Mouse (Mus musculus) right cerebral cortex, postnatal 10 days (tissue): ENCODE measurements around the gene Rgcc.

Experiments
- DNase-seq, 2 experiments: peaks; one replicate each; pipeline ENCODE4 v3.0.0; 2021; ENCODE audit warnings: low spot score in 2 of 2

The Rgcc gene

DNA sequence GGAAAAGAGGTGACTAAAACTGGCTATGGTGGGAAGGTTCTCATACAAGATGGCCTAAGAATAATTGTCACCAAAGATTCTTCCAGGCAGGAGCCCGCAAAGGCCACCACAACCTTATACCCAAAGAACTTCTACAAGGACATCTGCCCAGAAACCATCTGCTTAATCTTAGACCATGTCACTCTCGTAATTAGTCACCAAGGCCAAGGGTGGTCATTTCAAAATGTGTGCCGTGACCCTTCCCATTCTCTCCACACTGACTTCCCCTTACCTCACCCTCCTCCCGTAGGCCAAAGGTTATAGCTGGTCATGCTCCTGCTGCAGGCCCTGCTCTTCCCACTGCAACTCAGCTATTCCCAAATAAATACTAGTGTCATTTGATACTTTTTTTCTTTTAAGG lies 22.5 kb downstream of the Rgcc start:
- DNase-seq, result no peak

DNA sequence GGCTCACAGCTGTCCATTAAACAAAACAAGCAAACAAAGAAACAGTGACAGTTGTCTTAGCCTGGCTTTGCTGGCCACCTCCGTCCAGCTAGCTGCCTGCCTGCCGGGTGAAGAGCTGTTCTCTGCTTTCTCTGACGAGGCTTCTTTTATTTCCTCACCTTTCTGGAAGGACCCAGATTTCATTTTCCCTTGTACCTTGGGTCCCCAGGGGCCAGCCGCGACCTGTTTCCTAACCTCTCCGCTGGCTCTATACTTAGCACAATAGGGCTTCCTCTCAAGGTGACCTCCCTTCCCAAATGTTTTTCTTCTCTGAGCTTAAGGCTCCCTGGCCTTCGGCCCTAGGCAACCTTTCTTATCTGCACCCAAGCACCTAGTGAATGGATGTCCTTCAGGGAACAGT lies 23.5 kb downstream of the Rgcc start:
- no peak for DNase-seq

DNA sequence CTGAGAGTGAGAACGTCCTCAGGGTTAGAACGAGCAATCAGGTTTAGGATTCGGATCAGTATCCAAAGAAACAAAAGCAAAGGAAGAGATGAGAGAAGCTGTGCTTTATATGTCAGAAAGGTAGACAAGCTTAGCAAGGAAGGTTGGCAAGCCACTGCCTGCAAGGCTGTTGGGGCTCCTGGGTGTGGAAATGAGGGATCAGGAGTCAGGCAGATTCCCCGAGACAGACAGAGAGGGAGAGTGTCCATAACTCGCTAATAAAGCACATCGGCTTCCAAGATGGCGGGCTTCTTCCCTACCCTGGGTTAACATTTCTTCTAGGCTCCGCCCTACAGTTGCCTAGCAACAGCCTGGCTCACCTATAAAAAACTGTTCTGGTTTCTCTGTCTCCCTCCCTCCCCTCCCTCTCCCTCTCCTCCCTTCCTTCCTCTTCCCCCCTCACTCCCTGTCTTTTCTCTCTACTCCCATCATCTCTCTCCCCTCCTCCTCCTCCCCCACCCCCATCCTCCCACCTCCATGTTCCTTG lies 25.5 kb downstream of the Rgcc start:
- DNase-seq, result no peak

DNA sequence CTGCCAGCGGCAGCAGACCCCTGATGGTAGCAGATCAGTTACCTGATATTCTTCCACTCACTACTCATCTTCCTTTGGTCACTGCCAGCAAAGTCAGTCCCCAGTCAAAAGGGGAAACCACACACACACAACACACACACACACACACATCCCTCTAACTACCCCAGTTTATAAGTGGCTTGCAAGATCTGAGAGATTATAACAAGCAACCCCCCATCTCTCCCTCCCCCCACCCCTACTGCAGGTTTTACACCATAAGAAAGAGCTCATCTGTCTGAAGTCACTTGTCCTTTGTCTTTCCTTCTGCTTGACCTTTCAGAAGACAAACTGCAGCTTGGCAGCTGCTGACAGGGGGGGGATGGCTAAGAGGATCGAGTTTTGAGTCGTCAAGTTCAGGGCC lies 26.0 kb downstream of the Rgcc start:
- DNase-seq, result no peak

DNA sequence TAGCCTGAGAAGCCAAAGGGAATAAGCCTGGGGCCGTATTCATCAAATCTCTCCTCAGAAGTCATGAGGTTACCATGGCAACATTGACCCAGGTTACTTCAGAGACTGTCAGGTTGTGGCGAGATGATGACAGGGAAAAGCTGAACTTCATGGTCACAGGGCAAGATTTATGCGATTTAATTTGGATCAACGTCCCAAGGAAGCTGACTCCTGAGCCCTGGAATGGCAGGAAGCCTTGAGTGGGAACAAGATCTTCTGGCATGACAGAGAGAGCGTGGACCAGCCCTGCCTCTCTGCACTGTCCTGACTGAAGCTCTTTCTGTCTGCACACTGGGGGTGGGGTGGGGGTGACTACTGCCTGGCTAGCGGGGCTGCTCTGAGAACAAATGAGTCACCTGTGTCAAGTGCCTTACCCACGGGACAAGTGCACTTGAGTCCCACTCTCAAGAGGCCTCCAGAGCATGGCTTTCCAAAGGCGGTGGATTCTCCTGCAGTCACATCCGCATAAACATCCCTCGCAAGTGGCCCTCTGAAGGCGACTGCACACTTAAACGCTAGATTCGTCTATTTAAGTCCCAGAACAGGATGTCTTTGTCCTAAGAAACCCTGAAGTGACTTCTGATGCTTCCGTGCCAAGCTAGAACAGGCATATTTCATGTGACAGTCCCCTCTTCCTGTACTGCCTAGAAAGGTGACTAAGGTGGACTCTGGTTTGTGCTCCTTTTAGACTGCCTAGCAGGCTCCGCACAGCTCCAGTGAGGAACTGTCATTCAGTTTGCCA lies 27.6 kb downstream of the Rgcc start:
- DNase-seq, result no peak

DNA sequence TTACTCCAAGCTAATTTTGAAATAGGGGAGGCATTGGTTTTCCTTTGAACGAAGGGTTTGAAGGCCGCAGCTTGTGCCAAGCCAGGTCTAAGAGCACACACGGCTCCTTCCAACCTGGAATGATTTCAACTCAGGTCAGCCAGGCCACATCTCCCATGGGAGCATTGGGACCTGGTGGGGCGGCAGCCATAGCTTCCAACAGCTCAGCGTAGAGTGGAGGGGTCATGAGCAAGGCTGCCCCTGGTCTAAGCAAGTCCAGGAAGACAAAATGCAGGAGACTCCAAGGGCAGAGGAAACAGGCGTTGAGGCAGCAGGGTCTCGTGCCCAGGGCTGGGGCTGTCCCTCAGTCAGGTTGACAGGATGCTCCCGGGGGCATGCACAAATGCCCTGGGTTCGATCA lies 28.5 kb downstream of the Rgcc start:
- no peak for DNase-seq

DNA sequence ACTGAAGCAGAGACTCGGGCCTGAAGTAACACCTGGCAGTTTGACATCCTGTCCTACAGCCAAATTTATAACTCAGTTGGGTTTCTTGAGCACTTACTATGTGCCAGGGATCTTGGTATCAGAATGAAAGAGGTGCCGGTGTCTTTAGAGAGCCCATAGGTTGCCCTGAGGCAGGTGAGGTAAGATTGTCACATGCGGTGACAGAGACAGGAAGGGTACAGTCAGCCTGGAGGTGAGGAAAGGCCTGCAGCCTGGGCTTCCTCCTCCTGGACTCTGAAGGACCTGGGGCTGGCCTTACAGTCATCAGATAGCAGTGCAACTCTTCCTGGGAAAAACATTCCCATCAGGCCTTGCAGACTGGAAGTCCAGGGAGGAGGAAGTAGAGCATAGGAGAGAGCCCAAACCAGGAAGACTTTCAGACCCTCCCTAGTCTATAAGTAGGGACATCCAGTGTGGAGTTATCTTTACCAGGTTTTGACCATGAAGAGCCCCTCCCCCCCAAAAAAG lies 29.2 kb downstream of the Rgcc start:
- DNase-seq, result no peak

DNA sequence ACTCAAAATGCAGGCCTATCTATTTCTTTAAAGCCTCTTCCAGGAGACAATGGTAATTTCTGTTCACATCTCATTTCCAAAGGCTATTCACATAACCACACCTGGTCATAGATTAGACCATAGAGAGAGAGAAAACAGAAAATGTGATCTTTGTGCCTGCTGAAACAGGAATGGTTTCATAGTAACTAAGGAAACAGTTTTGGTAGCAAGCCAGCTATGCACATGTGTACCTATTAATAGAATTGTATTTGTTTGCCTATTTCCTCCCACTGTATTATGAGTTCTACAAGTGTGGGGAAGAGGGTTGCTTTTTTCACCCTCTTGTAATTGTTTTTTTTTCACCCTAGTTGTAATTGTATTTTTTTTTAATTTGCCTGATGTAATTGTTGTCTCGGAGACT lies 31.9 kb downstream of the Rgcc start:
- DNase-seq, result no peak

DNA sequence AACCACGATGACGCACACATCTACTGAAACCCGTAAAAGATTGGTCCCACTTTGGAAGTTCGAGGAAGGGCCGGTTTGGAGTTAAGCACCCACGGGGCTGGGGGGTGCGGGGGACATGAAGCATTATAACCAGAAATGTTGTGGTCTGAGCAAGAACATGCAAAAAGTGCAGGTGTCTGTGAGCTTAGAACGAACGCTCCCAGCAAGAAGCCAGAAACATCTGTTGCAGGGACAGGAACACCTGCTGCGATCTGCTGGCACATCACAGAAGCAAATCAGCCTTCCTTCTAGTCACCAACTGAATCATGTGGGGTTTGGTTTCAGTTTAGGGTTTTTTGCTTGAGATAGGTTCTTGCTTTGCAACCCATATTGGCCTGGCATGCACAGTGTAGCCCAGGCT lies 33.6 kb downstream of the Rgcc start:
- no peak for DNase-seq

DNA sequence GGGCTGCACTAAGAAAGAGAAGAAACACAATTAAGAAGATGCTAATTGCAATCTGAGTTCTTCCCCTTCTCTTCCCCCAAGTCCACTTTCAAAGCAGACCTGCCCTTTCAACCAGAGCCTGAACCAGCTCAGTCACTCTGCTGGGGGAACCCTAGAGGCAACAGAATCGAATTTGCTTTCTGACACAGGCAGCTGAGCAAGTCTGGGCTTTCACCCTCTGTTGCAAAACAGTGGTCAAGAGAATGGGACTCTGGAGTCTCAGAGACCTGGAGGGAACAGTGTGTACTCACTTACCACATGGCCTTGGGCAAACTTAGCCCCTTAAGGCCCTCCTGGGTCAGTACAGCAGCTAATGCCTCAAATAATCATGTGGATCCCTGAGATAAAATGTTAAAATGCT lies 34.1 kb downstream of the Rgcc start:
- no peak for DNase-seq

DNA sequence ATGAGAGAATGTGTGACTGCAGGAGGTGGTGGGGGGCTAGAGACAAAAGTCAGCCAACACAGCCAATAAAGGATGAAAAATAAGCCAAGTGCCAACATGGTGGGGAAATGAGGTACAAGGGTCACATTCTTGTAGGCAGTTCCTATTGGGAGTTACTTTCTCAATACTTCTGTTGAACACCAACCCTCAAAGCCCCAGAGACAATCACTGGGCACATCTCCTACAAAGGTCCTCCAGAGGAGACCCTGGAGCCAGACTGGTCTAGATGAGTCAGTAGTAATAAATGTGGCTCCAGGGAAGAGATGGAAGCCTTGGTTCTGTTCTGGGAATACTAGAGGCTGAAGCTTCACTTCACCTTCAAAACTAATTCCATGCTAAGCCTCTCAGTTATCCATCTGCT lies 35.0 kb downstream of the Rgcc start:
- no peak for DNase-seq

DNA sequence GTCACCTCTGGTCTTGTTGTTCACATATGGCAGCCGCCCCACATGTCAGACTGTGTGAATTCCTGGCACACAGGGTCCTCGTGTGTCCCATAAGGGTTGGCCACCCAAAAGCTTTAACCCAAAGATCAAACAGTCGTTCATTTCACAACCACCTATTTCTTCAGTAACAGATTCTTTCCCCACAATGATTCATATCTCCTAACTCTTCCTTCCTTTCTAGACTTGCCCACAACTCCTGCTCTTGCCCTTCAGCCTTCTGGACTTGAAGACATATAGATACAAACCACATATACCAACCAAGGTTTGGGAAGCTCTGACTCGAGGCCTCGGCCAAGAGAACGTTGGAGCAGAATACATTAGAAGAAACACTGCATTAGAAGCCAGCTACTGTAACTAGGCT lies 35.7 kb downstream of the Rgcc start:
- DNase-seq, result no peak

DNA sequence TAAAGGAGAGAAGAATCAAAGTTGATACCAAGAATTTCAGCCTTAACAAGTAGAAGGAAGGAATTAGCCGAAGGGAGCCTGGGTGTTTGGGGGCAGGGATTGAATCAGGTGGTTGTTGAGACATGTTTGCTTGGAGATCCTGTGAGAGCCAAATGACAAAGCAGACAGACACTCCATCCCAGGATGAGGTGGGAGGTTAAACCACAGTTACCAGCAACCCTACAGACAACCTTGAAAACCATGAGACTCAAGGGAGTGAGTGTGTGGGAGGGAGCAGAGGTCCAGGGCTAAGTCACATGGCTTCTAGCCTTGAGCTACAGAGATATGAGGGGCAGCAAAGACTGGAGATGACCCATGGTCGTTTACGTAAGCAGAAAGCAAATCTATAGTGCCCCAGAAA lies 38.1 kb downstream of the Rgcc start:
- no peak for DNase-seq

DNA sequence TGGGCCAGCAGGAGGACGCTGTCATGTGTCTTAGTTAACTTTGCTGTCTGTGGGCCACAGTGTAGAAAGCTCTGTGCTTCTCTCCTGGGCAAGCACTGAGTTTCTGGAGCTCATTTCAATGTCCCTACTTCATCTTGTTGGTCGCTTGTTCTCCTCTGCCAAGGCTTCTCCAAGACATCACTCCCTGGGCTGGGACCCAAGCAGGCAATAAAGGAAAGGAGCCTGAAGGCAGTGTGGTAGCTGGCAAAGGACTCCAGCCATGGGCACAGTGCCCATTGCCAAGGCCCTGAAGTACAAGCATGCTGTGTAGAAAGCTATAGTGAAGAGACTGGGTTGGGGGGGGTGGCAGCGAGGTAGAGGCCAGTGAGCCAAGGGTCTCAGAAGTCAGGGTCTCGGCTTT lies 38.8 kb downstream of the Rgcc start:
- peak; percentile 82 to 83 for DNase-seq

DNA sequence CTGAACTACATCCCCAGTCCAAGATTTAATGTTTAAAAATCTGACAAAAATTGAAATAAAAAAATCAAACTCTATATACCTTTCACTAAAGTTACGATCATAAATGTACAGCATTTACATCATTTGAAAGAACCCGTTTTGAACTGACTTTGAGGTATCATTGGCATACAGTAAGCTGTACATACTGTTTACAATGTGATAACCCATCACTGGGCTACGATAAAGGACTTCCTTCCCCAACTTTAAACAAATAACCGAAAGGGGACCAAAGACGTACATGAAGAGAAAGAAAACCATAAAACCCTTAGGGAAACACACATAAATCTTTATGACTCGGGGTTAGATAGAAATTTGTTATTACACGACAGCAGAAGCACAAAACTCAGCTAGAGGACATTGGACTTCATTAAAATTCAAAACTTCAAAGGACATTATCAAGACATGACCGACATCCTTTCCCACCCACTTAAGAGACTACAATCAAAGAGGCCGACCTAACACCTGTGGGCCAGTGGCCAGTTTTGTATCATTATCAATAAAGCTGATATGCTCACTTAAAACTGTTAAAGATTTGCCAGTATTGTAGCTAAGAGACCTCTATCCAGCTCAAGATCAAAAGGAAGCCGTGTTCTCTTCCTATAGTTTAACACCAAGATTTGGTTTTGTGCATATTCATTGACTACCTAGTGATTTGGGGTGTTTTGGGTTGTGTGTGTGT lies 42.2 kb downstream of the Rgcc start:
- DNase-seq, result no peak

DNA sequence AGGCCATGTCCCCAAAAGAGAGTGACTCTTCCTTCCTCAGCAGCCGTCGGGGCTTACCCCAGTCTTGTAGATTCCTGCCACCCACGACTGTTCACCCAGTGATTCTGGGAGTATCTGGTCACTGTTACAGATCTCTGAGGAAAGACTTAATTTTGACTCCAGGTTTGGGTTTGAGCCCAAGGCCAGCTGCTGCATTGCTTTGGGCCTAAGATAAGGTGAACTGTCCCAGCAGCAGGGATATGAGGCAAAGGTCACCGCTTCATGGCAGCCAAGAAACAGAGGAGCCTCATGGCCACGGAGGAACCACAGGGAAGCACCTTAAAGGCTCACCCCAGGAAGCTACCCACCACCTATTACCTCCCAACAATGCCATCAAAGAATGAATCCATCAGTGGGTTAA lies 44.8 kb downstream of the Rgcc start:
- DNase-seq, result no peak

DNA sequence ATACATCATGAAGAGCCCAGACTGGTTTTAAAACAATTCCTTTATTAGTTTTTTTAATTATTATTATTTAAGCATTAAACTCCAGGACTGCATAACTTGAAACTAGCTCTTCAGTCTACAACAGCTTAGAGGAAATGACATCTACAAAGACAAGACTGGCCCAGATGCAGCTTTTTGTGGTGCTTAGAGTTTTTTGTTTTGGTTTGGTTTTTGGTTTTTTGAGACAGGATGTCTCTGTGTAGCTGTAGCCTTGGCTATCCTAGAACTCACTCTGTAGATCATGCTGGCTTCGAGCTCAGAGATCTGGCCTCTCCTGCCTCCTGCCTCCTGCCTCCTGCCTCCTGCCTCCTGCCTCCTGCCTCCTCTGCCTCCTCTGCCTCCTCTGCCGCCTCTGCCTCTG lies 45.7 kb downstream of the Rgcc start:
- no peak for DNase-seq

DNA sequence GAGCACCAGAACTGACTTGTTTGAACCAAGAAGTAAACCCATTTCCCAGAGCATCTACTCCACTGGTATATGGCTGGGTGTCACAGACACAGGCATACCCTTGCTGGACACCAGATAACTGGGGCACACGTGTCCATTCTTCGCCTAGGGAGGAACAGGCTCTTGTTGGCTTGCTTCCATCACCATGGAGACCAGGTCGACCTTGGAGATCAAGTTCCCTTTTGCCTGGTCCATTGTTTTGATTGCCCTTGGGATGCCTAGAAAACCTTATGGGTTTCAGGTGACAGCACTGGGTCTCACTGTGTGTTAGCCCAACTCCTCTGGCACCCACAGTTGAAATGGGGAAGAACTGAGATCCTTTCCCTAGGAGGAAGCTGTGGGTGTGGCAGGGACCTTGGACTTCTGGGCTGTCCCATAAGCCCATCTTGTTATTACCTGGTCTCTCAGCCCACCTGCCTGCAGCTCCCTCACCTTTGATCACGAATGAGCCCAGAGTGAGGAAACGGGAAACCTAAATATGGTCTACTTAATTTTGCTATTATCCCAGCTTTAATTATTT lies 49.6 kb downstream of the Rgcc start:
- DNase-seq, result no peak

DNA sequence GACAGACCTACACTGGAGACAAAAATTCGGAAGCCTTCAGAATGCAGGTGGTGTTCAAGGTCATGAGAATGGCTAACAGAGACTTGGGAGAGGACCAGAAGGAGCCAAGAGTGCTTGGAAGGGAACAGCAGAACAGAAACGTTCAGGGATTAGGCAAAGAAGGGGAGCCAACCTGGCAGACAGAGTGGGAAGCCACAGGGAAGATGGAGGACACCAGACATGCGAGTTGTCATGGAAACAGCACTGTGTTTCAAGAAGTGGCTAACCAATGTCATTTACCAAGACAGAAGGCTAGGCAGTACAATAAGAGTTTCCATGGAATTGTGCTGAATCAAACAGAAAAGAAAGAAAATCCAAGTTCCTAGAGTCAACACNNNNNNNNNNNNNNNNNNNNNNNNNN lies 56.9 kb downstream of the Rgcc start:
- DNase-seq, result no peak

DNA sequence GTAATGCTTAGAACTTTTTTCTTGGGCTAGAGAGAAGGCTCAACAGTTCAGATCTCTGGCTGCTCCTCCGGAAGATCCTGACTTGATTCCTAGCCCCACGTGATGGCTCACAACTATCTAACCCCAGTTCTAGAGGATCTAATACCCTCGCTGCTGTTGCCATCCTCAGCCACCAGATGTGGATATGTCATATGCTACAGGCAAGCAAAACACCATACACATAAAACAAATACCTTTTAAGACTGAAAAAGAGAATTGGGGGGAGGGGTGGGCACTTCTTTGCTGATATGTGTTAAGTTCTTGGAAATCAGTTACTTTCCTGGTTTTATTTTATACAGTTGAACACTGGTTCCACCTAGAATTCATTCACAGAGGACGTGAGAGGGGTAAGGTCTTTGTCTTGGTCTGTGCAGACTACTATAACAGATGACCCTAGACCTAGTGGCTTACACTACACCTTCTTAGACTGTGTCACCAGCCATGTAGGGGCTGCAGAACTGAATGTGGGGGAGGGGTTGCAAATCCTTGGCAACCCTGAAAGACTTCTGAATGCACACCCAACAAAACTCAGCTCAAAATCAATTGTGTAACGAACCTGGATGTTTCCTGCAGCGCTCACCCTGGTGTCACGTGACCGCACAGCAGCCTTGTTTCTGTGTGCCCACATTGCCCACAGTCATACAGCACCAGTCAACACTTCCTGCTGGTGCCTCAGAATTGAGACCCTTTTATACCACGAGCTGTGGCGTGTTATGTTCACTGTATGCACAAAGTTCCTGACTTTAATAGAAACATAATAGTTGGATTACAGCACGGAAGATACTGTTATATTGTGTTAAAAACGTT lies 58.2 kb downstream of the Rgcc start:
- DNase-seq, result no peak

DNA sequence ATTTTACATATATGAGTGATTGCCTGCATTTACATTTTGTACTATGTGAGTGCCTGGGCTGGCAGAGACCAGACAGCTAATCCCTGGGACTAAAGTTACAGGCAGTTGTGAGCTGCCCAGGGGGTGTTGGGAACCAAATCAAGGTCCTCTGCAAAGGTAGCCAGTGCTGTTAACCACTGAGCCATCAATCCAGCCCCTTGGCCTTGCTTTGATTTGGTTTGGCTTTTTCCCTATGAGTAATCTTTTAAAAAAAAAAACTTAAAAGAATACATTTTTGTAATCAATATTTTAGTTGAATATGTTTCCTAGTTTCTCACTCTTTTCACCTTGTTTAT lies 59.1 kb downstream of the Rgcc start:
- no peak for DNase-seq
